Mouse (Mus musculus): ENCODE results near the gene Bicral.

The Bicral gene

DNA sequence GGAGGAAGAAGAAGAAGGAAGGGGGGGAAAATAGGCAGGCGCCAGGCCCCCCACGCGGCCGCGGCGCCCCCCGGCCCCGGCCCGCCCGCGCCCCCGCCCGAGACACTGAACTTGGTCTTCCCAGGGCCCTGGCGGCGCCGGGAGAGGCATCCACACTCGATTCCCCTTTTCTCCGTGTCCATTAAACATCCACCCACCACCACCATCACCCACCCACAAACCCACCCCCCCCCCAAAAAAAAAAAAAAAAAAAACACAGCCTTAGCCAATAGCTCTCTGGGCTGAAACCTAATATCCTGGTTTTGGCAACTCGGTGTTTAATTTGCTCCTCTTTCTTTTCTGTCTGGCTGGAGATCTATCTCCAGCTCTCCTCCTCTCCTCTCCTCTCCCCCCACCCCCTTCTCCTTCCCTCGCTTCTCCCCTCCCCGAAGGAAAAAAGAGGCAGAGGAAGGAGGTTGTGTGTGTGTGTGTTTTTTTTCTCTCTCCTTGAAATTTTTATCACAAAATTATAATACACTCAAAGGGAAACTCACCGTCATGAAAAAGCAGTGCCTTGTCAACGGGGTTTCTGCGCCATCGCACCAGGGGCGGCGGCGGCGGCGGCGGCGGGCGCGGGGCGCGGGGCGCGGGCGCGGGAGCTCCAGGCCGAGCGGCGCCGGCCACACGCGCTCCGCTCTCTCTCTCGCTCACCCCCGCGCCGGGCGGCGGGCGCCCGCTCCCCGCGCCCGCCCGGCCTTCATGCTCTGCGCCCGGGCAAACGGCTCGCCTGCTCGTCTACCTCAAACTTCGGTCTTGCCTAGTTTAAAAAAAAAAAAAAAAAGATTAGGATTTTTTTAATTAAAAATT, at the start of gene Bicral:
TSS of gene Bicral (minus strand) at position 580 of the 846 bp plus-strand sequence.
- DNase-seq (ENCODE audit: low read depth) = no peak

DNA sequence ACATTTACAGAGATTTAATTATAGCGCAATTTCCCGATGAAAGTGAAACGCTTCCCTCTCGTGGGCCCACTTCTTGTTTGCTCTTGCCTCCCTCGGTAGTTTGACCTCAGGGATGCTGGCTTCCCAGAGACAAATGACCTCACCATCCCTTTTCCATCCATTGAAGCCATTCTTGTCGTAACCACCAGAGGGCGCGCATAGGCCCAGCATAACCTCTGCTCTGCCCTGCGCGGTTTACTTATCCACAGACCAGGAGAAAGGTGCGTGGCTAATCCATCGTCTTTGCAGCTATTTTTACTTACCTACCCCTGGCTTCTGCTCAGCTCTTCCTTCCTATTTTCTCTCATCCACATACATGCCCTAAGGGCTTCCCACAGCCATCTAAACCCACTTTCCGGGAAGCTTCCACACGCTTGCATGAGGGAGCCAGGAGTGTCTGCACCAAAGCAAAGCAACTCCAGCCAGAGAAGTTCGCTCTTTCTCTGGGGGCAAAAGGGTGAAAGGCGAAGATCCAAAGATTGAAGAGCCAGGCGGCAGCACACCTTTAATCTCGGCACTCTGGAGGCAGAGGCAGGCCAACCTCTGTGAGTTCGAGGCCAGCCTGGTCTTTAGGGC, 45.7 kb upstream of the Bicral start:
- peak; percentile 71 for DNase-seq (ENCODE audit: low read depth)

DNA sequence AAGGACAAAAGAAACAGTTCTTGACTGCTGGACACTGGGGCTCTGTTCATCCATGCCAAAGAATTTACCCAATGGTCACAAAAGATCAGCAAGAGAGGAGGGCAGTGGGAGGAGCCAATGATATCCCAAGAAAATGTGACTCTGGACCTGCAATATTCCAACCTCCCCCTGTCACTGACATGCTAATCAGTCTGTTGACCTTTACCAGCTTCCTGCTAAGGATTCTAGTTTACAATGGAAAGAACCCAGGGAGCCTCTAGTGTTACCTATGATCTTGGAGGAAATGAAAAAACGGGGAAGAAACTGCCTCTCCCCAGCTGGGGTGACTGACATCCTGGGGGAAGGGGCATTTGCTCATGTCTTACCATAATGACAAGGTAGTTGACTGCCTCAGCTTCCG, 42.7 kb upstream of the Bicral start:
- DNase-seq (ENCODE audit: low read depth) = no peak

DNA sequence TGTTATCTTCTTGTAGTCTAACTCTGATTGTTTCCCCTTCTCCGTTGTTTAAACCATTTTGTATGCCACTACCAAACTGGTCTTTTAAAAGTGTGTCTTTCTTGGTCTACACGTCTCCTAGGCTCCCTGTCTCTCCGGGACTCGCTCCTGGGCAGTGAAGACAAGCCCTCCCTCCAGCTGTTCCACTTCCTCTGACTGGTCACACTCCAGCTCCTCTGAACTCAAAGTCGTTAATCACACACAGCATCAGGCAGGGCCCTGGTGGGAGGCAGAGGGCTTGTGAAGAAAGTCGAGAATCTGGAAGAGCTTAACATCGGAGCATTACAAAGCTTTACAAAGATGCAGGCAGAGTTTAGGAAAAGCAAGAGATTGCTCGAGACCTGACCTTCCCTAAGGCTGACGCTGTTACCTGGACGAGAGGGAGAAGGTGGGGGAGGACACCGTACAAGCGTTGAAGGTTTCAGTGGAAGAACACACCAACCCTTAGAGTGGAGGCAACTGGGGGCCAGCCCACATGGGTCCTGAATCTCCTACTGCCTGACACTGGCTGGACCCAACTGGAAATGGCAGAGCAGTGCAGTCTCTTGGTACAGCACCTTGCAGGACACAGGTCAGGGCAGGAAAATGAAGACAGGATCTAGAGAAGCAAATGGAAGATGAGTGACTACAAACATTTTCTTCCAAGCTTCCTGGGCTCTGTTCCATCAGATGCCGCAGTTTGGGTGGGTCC, 39.1 kb upstream of the Bicral start:
- DNase-seq (ENCODE audit: low read depth) = no peak

DNA sequence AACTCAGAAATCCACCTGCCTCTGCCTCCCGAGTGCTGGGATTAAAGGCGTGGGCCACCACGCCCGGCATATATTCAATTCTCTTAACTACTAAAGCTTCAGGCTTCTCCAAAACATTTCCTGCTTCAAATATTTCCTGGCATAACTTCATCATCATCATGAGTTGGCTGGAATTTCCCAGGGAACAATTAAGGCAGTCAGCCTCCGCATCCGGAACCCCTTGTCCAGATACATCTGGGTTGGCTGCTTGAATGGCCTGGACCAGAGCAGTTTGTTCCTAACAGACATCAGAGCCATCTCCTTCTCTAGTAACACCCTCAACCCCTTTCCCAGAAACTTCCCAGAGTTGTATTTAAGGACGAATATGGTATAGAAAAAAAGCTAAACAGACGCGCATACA, 37.1 kb upstream of the Bicral start:
- no peak for DNase-seq (ENCODE audit: low read depth)

DNA sequence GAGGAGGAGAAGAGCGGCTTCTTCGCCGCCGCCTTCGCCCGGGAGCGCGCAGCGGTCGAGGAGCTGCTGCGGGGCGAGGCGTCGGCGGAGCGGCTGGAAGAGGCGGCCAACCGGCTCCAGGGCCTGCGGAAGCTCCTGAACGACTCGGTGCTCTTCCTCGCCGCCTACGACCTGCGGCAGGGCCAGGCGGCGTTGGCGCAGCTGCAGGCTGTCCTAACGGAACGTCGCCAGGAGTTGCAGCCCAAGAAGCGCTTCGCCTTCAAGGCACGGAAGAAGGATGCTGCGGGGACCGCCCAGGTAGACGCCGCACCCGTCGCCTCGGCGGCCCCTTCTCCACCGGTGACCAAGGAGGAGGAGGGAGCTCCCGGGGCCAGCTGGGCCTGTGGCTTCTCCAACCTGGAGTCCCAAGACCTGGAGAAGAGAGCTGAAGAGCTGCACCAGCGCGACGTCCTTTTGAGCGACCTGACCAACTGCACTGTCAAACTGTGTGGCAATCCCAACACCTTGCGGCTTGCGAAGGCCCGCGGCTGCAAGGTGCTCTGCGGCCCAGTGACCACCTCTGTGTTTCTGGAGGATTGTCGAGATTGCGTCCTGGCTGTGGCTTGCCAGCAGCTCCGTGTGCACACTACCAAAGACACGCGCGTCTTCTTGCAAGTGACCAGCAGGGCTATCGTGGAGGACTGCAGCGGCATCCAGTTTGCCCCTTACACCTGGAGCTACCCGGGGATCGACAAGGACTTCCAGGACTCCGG, 32.7 kb upstream of the Bicral start:
- no peak for DNase-seq (ENCODE audit: low read depth)

DNA sequence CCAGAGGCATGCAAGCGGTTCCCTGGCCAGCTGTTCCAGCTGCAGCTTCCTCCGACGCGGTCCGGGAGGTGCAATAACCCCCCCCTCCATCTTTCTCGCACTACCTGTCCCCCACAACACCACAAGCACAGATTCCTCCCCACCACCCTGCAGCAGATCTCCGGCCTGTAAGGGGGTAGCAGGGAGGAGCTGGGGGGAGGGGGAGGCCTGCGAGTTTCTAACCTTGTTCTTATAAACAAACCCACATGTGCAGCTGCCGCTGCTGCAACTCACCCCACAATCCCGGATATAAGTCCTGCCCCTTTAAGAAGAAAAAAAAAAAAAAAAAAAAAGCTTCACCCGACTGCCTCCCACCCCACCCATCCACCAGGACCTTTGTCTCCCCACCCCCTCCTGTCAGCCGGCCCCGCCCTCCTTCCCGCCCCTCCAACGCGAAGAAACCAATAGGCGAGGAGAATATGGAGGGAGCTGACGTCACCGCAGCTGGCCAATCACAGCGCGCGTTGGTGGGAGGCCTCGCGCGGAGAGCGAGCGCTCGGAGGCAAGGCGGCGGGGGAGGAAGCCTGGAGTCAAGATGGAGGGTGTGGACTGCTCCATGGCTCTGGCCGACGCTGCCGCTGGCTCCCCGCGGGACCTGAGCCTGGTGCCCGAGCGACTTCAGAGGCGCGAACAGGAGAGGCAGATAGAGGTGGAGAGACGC, 32.0 kb upstream of the Bicral start, which contains the start of gene Tbcc:
TSS of gene Tbcc (plus strand) at position 569 of the 700 bp plus-strand sequence.
- DNase-seq (ENCODE audit: low read depth) = peak; percentile 94

DNA sequence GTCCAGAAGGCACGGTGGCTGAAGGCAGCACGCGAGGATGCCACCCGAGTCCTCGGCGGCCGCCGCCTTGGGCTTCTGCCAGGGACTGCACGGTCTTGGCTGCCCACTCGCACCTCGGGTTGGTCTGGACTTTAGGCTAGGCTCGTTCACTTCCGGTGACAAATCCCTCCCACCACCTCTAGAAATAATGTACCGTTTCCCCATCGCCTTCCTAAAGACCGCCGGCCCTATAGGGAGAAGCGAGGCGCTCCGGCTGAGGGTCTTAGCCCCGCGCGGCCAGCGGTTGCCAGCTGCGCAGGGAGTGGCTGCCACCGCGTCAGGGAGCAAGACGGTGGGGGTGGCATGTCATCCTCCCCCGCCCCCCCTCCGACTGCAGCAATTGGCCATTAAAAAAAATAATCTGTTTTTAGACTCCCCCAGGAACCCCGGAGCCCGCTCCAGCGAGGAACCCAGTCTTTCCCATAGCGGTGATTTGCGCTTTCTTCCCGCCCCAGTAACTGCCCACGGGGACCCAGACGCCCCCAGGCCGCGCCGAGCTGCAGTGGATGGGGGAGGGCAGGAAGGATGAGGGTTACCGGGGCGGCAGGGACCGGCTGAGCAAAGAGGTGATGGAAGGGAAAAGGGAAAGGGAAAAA, 31.3 kb upstream of the Bicral start:
- peak; percentile 28 for DNase-seq (ENCODE audit: low read depth)

DNA sequence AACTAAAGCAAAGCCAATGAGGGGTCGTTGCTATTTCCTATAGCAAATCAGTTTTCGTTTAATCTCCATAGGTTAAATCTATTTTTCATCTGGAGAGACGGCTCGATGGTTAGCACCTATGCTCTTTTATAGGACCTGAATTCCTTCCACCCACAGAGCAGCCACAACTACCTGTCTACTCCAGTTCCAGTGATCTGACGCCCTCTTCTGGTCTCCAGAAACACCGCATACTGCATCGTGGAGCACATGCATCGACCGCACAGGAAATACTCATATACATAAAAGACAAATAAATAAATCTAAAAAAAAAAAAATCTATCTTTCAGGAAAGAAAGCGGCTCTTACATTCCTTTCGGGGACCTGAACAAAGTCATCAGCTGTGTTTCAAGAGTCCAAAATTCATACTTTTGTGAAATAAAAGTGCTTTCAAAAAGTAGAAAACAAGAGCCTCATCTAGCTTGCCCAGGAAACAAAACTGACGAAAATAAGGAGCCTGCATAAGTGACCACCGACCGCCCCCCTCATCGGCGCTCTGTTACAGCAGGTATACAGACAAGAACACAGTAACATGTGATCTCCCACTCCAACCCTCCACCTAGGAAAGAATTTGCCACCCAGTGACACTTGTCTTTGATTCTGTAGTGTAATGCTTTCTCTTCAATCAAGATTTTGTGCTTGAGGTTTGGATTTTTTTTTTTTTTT, 30.4 kb upstream of the Bicral start:
- DNase-seq (ENCODE audit: low read depth) = peak; percentile 58

DNA sequence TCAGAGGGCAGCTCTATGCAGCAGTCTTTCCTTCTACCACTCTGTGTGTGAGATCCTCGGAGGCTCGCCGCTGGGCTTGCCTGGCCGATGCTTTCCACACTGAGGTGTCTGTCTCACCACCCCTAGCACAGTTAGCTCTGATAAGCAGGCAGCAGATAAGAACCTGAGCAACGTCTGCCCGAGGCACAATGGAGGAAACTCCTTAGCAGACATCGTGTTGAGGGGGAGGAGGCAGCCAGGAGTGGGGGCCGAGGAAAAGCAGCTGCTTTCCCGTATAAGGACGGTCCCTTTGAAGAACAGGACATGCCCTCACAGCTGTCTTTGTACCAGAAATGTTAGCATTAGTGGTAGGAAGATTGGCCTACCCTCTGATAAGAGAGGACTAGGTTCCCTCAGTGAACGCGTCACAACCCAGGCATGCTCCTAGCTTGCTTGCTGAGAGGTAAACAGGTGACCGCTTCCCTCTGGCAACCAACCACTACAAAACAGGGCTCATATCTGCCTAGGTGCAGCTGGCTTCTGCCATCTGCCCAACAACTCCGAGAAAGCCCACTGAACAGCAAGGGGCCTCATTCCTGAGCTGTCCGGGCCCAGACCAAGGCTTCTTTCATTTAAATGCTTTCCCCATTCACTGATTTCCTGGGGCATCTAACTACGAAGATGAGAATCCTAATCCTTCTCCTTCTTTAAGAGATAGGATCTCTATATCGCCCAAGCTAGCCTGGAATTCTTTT, 27.8 kb upstream of the Bicral start:
- DNase-seq (ENCODE audit: low read depth) = peak; percentile 58

DNA sequence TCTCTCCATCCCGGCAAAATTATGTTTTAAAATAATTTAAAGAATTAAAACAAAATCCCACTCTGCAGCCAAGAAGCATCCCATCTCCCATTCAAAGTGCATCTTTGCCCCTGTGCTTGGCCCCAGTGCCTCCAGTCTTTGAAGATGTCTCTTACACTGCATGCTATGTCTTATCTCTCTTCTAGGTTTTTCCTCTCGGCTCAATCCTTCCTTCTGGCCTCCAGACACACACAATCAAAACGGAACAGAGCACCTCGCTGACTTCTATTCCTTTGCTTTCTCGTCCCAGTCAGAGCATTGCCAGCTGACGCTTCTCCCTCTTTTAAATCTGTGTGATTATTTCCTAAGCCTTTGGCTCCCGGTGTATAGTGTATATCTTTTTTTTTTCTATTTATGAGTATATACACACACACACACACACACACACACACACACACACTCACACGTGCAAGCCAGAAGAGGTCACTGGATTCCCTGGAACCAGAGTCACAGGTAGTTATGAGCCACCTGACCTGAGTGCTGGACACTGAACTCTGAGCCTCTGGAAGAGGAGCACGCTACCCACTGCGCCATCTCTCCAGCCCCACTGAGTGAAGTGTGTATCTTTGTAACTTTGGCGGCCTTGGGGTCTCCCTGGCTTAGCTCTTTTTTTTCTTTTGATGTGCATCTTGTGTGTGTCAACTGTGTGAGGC, 27.1 kb upstream of the Bicral start:
- no peak for DNase-seq (ENCODE audit: low read depth)

DNA sequence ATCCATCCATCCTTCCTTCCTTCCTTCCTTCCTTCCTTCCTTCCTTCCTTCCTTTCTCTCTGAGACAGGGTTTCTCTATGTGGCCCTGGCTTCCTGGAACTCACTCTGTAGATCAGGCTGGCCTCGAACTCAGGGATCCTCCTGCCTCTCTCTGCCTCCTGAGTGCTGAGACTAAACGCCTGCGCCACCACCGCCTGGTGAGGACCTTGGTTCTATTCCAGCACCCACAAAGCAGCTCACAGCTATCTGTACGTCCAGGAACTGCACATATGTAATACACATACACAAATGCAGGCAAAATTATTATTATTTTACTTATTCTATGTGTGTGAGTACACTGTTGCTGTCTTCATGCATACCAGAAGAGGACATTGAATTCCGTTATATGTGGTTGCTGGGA, 26.5 kb upstream of the Bicral start:
- no peak for DNase-seq (ENCODE audit: low read depth)

DNA sequence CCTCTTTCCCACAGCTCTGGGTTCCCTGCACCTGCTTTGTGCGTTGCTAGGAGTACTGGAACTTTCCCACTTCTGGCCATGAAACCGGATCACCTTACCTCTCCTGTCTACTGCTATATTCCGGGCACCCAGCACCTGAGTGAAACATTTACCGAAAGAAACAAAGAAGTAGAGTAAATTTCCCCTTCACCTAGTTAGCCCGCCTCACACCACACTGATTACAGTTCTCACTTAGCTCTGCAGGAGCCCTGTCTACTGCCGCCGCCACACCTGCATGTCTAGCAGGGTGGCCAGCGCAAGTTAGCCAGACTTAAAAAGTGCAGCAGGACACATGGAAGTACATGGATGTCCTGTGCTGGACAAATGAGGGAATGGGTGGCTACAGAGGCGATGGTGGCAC, 24.8 kb upstream of the Bicral start:
- no peak for DNase-seq (ENCODE audit: low read depth)

DNA sequence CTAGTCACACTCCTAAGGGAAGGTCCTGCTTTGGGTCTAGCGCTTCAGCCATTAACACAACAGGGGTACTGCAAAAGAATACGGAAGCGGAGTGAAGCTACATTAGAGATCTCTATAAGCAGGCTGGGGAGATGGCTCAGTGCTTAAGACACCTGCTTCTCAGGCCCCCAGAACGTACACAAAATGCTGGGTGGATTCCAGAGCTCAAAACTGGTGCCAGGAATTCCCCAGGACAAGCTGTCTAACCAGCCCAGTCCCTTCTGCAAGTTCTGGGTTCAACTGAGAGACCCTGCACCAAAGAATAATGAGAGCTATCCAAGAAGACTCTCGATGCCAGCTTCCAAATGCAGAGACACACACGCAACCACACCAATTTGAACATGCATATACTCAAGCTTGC, 23.4 kb upstream of the Bicral start:
- no peak for DNase-seq (ENCODE audit: low read depth)

DNA sequence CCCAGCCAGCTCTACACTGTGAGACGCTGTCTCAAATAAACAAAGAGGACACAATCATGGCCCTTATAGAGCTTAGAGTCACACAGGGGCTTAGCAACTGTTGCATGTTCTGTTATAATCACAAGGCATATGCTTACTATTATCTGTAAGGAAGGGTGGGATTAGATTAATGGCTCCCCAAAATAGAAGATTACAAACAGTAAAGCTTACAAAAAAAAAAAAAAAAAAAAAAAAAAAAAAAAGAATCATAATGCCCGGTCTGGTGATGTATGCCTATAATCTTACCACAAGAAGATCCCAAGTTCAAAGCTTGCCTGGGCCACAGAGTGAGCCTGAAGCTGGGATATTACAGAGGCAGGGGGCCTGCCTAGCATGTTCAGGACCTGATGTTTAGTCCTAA, 22.0 kb upstream of the Bicral start:
- no peak for DNase-seq (ENCODE audit: low read depth)

DNA sequence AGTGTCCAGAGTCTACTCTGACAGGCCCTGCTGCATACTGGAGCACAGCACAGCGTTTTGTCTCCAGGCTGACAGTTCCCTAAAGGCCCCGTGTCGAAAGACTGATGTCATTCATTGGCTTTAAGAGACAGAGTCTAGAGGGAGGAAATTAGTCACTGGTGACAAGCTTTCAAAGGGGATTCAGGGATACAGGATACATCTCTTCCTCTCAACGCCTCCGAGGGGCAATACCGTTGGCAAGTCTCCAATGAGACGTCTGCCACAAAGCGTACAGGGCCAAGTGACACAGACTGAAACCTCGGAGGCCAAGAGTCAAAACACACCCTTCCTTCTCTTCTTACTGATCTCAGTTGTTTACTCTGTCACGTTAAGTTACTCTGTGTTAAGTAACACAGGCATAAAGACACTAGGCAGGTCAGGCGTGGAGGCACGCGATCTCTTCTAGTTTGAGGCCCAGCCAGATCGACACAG, 21.6 kb upstream of the Bicral start:
- DNase-seq (ENCODE audit: low read depth) = no peak

DNA sequence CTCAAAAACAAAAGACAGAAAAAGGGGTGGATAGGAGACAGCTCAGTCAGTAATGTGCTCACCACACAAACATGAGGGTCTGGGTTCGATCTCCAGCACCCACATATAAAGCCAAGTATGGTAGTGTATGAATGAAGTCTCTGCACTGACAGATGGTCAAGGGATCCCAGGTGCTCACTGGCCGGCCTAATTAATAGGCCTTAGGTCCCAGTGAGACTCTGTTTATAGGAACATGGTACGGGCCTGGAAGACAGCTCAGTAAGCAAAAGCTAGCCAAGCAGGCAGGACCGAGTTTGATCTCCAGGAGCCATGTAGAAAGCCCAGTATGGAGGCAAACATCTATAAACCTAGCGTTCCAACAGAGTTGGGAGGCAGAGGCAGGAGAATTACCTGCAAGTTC, 18.8 kb upstream of the Bicral start:
- no peak for DNase-seq (ENCODE audit: low read depth)

DNA sequence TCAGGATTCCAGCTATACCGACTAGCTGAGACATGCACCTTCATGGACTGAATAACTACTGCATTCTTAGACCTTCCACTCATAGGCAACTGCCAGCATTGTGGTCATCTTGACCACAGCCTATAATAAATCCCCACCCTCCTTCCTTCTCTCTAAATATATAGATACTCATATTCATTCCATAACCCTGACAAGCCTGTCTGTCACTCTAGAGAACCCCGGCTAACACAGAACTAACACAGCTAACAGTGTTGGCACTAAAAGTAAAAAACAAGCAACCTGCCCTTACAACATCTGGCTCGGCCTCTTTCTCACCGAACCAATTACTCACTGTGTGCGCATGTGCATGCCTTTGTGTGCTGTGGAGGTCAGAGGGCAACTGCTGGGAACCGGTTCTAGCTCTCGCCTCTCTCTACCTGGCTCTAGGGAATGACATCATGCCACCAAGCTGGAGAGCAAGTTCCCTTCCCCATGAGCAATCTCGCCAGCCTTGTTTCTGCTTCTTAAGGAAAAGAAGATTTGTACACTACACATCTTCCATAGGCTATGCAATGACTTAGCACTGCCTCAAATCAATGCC, 18.2 kb upstream of the Bicral start:
- DNase-seq (ENCODE audit: low read depth) = no peak

DNA sequence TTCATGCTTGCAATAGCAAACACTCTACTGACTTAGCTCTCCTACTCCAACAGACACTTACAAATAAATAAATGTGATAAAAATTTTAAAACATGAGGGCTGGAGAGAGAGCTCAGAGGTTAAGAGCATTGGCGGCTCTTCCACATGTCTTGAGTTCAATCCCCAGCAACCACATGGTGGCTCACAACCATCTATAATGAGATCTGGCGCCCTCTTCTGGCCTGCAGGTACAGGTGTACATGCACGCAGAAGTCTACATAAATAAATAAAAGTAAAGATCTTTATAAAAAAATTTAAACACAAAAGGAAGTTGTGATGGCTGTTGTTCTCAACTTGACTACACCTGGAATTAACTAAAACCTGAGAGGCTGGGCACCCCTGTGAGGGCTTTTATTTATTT, 17.3 kb upstream of the Bicral start:
- no peak for DNase-seq (ENCODE audit: low read depth)

Measured in c-Kit-positive CD71-positive TER-119-negative erythroid progenitor cells, embryonic 14.5 days (primary cell).